Mouse (Mus musculus) myocyte (in vitro differentiated cells): ENCODE measurements around the gene Gdf1. TPM values are rescaled to one million over a fixed set of nuclear protein-coding genes. Genes with fewer than 3 reads are reported as not detected.

Source experiments
- H3K27me3 ChIP-seq: one replicate; pipeline ENCODE4 v1.6.1; 2011; ENCODE audit not compliant: control insufficient read depth, insufficient read depth, insufficient read length
- H3K36me3 ChIP-seq: one replicate; pipeline ENCODE4 v1.6.1; 2011; ENCODE audit not compliant: control insufficient read depth, insufficient read depth
- H3K4me2 ChIP-seq: one replicate; pipeline ENCODE4 v1.6.1; 2011; ENCODE audit warnings: low read depth, control low read depth
- H3K4me3 ChIP-seq: one replicate; pipeline ENCODE4 v1.5.1; 2011; ENCODE audit warnings: mild to moderate bottlenecking, control low read depth, moderate library complexity
- H3K79me2 ChIP-seq: one replicate; pipeline ENCODE4 v1.6.1; 2011; ENCODE audit not compliant: control insufficient read depth, insufficient read depth
- H3ac ChIP-seq: one replicate; pipeline ENCODE4 v1.6.1; 2011; ENCODE audit not compliant: control insufficient read depth, insufficient read length
- CEBPB ChIP-seq: IDR thresholded peaks from 2 replicates; pipeline ENCODE4 v1.6.1; 2011; ENCODE audit warnings: mild to moderate bottlenecking, moderate library complexity; ENCODE audit not compliant: poor library complexity, insufficient read depth, severe bottlenecking
- E2F4 ChIP-seq: IDR thresholded peaks from one replicate; pipeline ENCODE4 v1.6.1; 2011; ENCODE audit warnings: mild to moderate bottlenecking, control low read depth, moderate library complexity; ENCODE audit not compliant: insufficient read depth
- MAX ChIP-seq: IDR thresholded peaks from one replicate; pipeline ENCODE4 v1.6.1; 2011; ENCODE audit warnings: low read depth, mild to moderate bottlenecking, control low read depth
- MYOD1 ChIP-seq, 3 experiments: IDR thresholded peaks; one replicate each; pipeline ENCODE4 v1.6.1; 2011; ENCODE audit warnings: control low read depth in 2 of 3, low read depth in 2 of 3, mild to moderate bottlenecking in 2 of 3, moderate library complexity in 1 of 3; ENCODE audit not compliant: insufficient read length in 2 of 3, control insufficient read depth in 1 of 3
- MYOG ChIP-seq, 3 experiments: IDR thresholded peaks; one replicate each; pipeline ENCODE4 v1.6.1; 2011; ENCODE audit warnings: control low read depth in 2 of 3, low read depth in 2 of 3, mild to moderate bottlenecking in 2 of 3; ENCODE audit not compliant: insufficient read length in 2 of 3, control insufficient read depth in 1 of 3, insufficient read depth in 1 of 3
- POLR2A ChIP-seq: IDR thresholded peaks from one replicate; pipeline ENCODE4 v1.6.1; 2011; ENCODE audit warnings: low read depth, mild to moderate bottlenecking, control low read depth, moderate library complexity; ENCODE audit not compliant: insufficient read length
- POLR2AphosphoS2 ChIP-seq: IDR thresholded peaks from one replicate; pipeline ENCODE4 v1.6.1; 2011; ENCODE audit warnings: low read depth, control low read depth; ENCODE audit not compliant: insufficient read length
- REST ChIP-seq: IDR thresholded peaks from one replicate; pipeline ENCODE4 v1.6.1; 2011; ENCODE audit warnings: mild to moderate bottlenecking, control low read depth, moderate library complexity; ENCODE audit not compliant: insufficient read depth, insufficient read length
- SRF ChIP-seq: IDR thresholded peaks from one replicate; pipeline ENCODE4 v1.6.1; 2011; ENCODE audit warnings: low read depth; ENCODE audit not compliant: control insufficient read depth, insufficient read length
- TCF12 ChIP-seq: IDR thresholded peaks from one replicate; pipeline ENCODE4 v1.6.1; 2011; ENCODE audit warnings: mild to moderate bottlenecking, control low read depth; ENCODE audit not compliant: poor library complexity, insufficient read depth, severe bottlenecking
- TCF3 ChIP-seq: IDR thresholded peaks from one replicate; pipeline ENCODE4 v1.6.1; 2011; ENCODE audit warnings: low read depth, control low read depth; ENCODE audit not compliant: insufficient read length
- USF1 ChIP-seq: IDR thresholded peaks from one replicate; pipeline ENCODE4 v1.6.1; 2011; ENCODE audit warnings: low read depth, mild to moderate bottlenecking, control low read depth, moderate library complexity
- polyA plus RNA-seq: library from polyadenylated mRNA; unstranded; fragments of >200 nt; fragmentation: generic; extraction: Trizol; gene quantifications from one replicate; pipeline ENCODE4 v1.2.1, GENCODE M21; 2012; ENCODE audit warnings: missing spikeins

Gdf1 gene
- polyA plus RNA-seq, 1 experiment: 2.6 TPM

GRCm38 (mm10) chr8:70332070-70332877 lies 2.7 kb downstream of the Gdf1 start:
- H3K36me3 ChIP-seq: peaks cover 32% of the 10 kb centered on the region
- no peak for TF ChIP-seq MAX
- TF ChIP-seq E2F4: no peak
- no peak for TF ChIP-seq TCF12
- no peak for TF ChIP-seq MYOG (IDR thresholded peaks at IDR 0.05; ENCODE audit: control insufficient read depth in 1 of 3, insufficient read depth in 1 of 3, insufficient read length in 2 of 3, low read depth in 2 of 3)
- TF ChIP-seq MYOD1 (IDR thresholded peaks at IDR 0.05; ENCODE audit: control insufficient read depth in 1 of 3, insufficient read length in 2 of 3, low read depth in 2 of 3): no peak
- TF ChIP-seq REST: no peak
- no peak for TF ChIP-seq SRF
- no peaks in the 10 kb centered on the region for H3K79me2 ChIP-seq
- H3K4me2 ChIP-seq: no peak overlapping the region
- no peak overlapping the region for H3K4me3 ChIP-seq
- H3ac ChIP-seq: no peak overlapping the region
- H3K27me3 ChIP-seq: no peaks in the 10 kb centered on the region

- TF ChIP-seq REST (no peak), POLR2AphosphoS2 (peak; percentile 16)
- Histone ChIP-seq H3K36me3 (peaks cover 32% of the 10 kb centered on the region), H3K27me3 (no peaks in the 10 kb centered on the region), H3K79me2 (no peaks in the 10 kb centered on the region), H3K4me2 (no peak overlapping the region), H3ac (no peak overlapping the region), H3K4me3 (no peak overlapping the region)
Measured at GRCm38 (mm10) chr8:70332878-70333202, 3.2 kb downstream of the Gdf1 start.

- TF ChIP-seq MAX (no peak), MYOG (IDR thresholded peaks at IDR 0.05; ENCODE audit: control insufficient read depth in 1 of 3, insufficient read depth in 1 of 3, insufficient read length in 2 of 3, low read depth in 2 of 3) (no peak), TCF3 (no peak), E2F4 (no peak)
- H3K4me3 ChIP-seq: no peak overlapping the region
- H3K36me3 ChIP-seq: peaks cover 35% of the 10 kb centered on the region
- H3K4me2 ChIP-seq: no peak overlapping the region
- H3ac ChIP-seq: no peak overlapping the region
- peaks cover 22% of the 10 kb centered on the region for H3K79me2 ChIP-seq
- no peaks in the 10 kb centered on the region for H3K27me3 ChIP-seq
Measured at GRCm38 (mm10) chr8:70338931-70339330, 9.3 kb downstream of the Gdf1 start.

GRCm38 (mm10) chr8:70340659-70341058 lies 11.0 kb downstream of the Gdf1 start:
- no peak overlapping the region for H3ac ChIP-seq
- no peak overlapping the region for H3K4me2 ChIP-seq
- no peak overlapping the region for H3K4me3 ChIP-seq
- no peak for TF ChIP-seq TCF12
- no peak for TF ChIP-seq E2F4
- TF ChIP-seq TCF3: no peak
- no peak for TF ChIP-seq POLR2A
- TF ChIP-seq MAX: no peak
- no peak for TF ChIP-seq SRF
- TF ChIP-seq REST: no peak
- H3K27me3 ChIP-seq: no peaks in the 10 kb centered on the region
- peaks cover 20% of the 10 kb centered on the region for H3K36me3 ChIP-seq
- peaks cover 39% of the 10 kb centered on the region for H3K79me2 ChIP-seq

GRCm38 (mm10) chr8:70342007-70342406 lies 12.4 kb downstream of the Gdf1 start:
- Histone ChIP-seq H3K36me3 (peaks cover 11% of the 10 kb centered on the region), H3K27me3 (no peaks in the 10 kb centered on the region), H3K4me3 (no peak overlapping the region), H3ac (no peak overlapping the region), H3K79me2 (peaks cover 53% of the 10 kb centered on the region), H3K4me2 (no peak overlapping the region)
- TF ChIP-seq CEBPB (no peak), E2F4 (no peak), MAX (no peak), POLR2AphosphoS2 (no peak), USF1 (no peak), SRF (no peak), TCF3 (no peak), TCF12 (no peak), POLR2A (no peak), MYOG (IDR thresholded peaks at IDR 0.05; ENCODE audit: control insufficient read depth in 1 of 3, insufficient read depth in 1 of 3, insufficient read length in 2 of 3, low read depth in 2 of 3) (no peak), REST (no peak), MYOD1 (IDR thresholded peaks at IDR 0.05; ENCODE audit: control insufficient read depth in 1 of 3, insufficient read length in 2 of 3, low read depth in 2 of 3) (no peak)
